Mouse (Mus musculus) CH12.LX (cell line): ENCODE results near the gene Il2rb. TPM values are rescaled to one million over a fixed set of nuclear protein-coding genes. Genes with fewer than 3 reads are reported as not detected.

Source experiments
- DNase-seq: peaks from one replicate; pipeline ENCODE4 v3.0.0-alpha.2; 2013; ENCODE audit errors: extremely low read depth
- H3K27ac ChIP-seq: 2 replicates; pipeline ENCODE4 v1.5.1; 2012; ENCODE audit warnings: low read depth, mild to moderate bottlenecking, control low read depth, moderate library complexity; ENCODE audit not compliant: insufficient read depth
- H3K27me3 ChIP-seq: replicated peaks from 2 replicates; pipeline ENCODE3; 2012; ENCODE audit warnings: inconsistent platforms
- H3K36me3 ChIP-seq, 2 experiments: replicated peaks in 1 of 2; 2 replicates each; pipeline versions ENCODE3 to v1.6.1; 2012; ENCODE audit warnings: inconsistent platforms in 1 of 2, low read length in 1 of 2, mild to moderate bottlenecking in 1 of 2, mixed read lengths in 1 of 2, moderate library complexity in 1 of 2; ENCODE audit not compliant: control insufficient read depth in 1 of 2, insufficient read depth in 1 of 2
- H3K4me1 ChIP-seq, 2 experiments: 2 replicates each; pipeline ENCODE4 v1.6.1; 2012; ENCODE audit warnings: inconsistent platforms in 1 of 2, moderate library complexity in 1 of 2; ENCODE audit not compliant: insufficient read depth in 2 of 2, control insufficient read depth in 1 of 2
- H3K4me2 ChIP-seq: 2 replicates; pipeline ENCODE4 v1.6.1; 2012; ENCODE audit warnings: low read depth, mild to moderate bottlenecking, control low read depth; ENCODE audit not compliant: poor library complexity, insufficient read depth, severe bottlenecking
- H3K4me3 ChIP-seq, 3 experiments: fragments of 150-350 bp in 1 of 3; sonication (generic) in 1 of 3; replicated peaks in 1 of 3; 2 replicates each; pipeline versions ENCODE3 to v1.5.1; 2011 to 2012; ENCODE audit warnings: low read depth in 2 of 3, low read length in 2 of 3, mild to moderate bottlenecking in 2 of 3, moderate library complexity in 2 of 3, control low read depth in 1 of 3, improper control_type of control experiment in 1 of 3, inconsistent platforms in 1 of 3, mixed read lengths in 1 of 3; ENCODE audit not compliant: poor library complexity in 1 of 3
- H3K79me2 ChIP-seq: replicated peaks from 2 replicates; pipeline ENCODE4 v1.6.1; 2012; ENCODE audit warnings: mild to moderate bottlenecking, moderate library complexity; ENCODE audit not compliant: control insufficient read depth, poor library complexity, insufficient read depth, severe bottlenecking; ENCODE audit errors: extremely low read depth
- H3K9ac ChIP-seq: 2 replicates; pipeline ENCODE4 v1.6.1; 2012; ENCODE audit warnings: low read depth, mild to moderate bottlenecking, control low read depth, moderate library complexity; ENCODE audit not compliant: insufficient read depth
- H3K9me3 ChIP-seq: replicated peaks from 2 replicates; pipeline ENCODE3; 2012; ENCODE audit warnings: low read length, inconsistent platforms, mixed read lengths
- BHLHE40 ChIP-seq: IDR thresholded peaks from 2 replicates; pipeline ENCODE4 v1.6.1; 2011; ENCODE audit warnings: mild to moderate bottlenecking, low read depth, low read length, improper control_type of control experiment
- CHD1 ChIP-seq: IDR thresholded peaks from 2 replicates; pipeline ENCODE4 v1.6.1; 2012; ENCODE audit warnings: low read depth, low read length, improper control_type of control experiment, inconsistent platforms
- CHD2 ChIP-seq: IDR thresholded peaks from 2 replicates; pipeline ENCODE4 v1.6.1; 2011; ENCODE audit warnings: low read length, improper control_type of control experiment
- ETS1 ChIP-seq: conservative IDR thresholded peaks from 2 replicates; pipeline ENCODE4 v1.6.1; 2012; ENCODE audit warnings: low read depth, mild to moderate bottlenecking, inconsistent platforms, low read length, improper control_type of control experiment, moderate library complexity
- GABPA ChIP-seq: IDR thresholded peaks from 2 replicates; pipeline ENCODE4 v1.6.1; 2012; ENCODE audit warnings: low read depth, low read length, improper control_type of control experiment, inconsistent platforms; ENCODE audit not compliant: insufficient replicate concordance
- IRF4 ChIP-seq: IDR thresholded peaks from 2 replicates; pipeline ENCODE4 v1.6.1; 2014; ENCODE audit warnings: low read depth, mild to moderate bottlenecking, inconsistent platforms, low read length, improper control_type of control experiment
- JUND ChIP-seq: conservative IDR thresholded peaks from 2 replicates; pipeline ENCODE4 v1.6.1; 2011; ENCODE audit warnings: low read depth, low read length, improper control_type of control experiment
- KAT2A ChIP-seq: IDR thresholded peaks from 2 replicates; pipeline ENCODE4 v1.6.1; 2012; ENCODE audit warnings: low read length, improper control_type of control experiment, inconsistent platforms; ENCODE audit not compliant: insufficient replicate concordance
- MAFK ChIP-seq: IDR thresholded peaks from 2 replicates; pipeline ENCODE4 v1.6.1; 2011; ENCODE audit warnings: low read length, improper control_type of control experiment; ENCODE audit not compliant: insufficient replicate concordance
- MAZ ChIP-seq: IDR thresholded peaks from 2 replicates; pipeline ENCODE4 v1.6.1; 2012; ENCODE audit warnings: low read depth, mild to moderate bottlenecking, inconsistent platforms, low read length, improper control_type of control experiment, moderate library complexity
- MXI1 ChIP-seq: IDR thresholded peaks from 2 replicates; pipeline ENCODE4 v1.6.1; 2011; ENCODE audit warnings: mild to moderate bottlenecking, low read depth, low read length, improper control_type of control experiment
- MYC ChIP-seq: IDR thresholded peaks from 2 replicates; pipeline ENCODE4 v1.6.1; 2011; ENCODE audit warnings: low read depth, mild to moderate bottlenecking, improper control_type of control experiment, low read length
- NELFE ChIP-seq: IDR thresholded peaks from 2 replicates; pipeline ENCODE4 v1.6.1; 2011; ENCODE audit warnings: low read depth, low read length, improper control_type of control experiment
- NRF1 ChIP-seq: IDR thresholded peaks from 2 replicates; pipeline ENCODE4 v1.6.1; 2014; ENCODE audit warnings: low read depth, mild to moderate bottlenecking, inconsistent platforms, low read length, improper control_type of control experiment, moderate library complexity
- PAX5 ChIP-seq: IDR thresholded peaks from 2 replicates; pipeline ENCODE4 v1.6.1; 2012; ENCODE audit warnings: low read length, inconsistent platforms, mixed read lengths
- POLR2A ChIP-seq: IDR thresholded peaks from 2 replicates; pipeline ENCODE4 v1.6.1; 2011; ENCODE audit warnings: low read depth, mild to moderate bottlenecking, improper control_type of control experiment, low read length
- POLR2AphosphoS2 ChIP-seq: IDR thresholded peaks from 2 replicates; pipeline ENCODE4 v1.6.1; 2011; ENCODE audit warnings: low read depth, low read length, improper control_type of control experiment
- SIN3A ChIP-seq: IDR thresholded peaks from 2 replicates; pipeline ENCODE4 v1.6.1; 2012; ENCODE audit warnings: low read length, improper control_type of control experiment, inconsistent platforms
- UBTF ChIP-seq: IDR thresholded peaks from 2 replicates; pipeline ENCODE4 v1.6.1; 2012; ENCODE audit warnings: low read depth, mild to moderate bottlenecking, inconsistent platforms, low read length, improper control_type of control experiment, moderate library complexity
- ZC3H11A ChIP-seq: IDR thresholded peaks from 2 replicates; pipeline ENCODE4 v1.6.1; 2012; ENCODE audit warnings: low read depth, mild to moderate bottlenecking, inconsistent platforms, low read length, improper control_type of control experiment
- ZMIZ1 ChIP-seq: IDR thresholded peaks from 2 replicates; pipeline ENCODE4 v1.6.1; 2012; ENCODE audit warnings: low read depth, mild to moderate bottlenecking, inconsistent platforms, low read length, improper control_type of control experiment
- dilution Hi-C: fragments of 300-500 bp; cut with MboI; formaldehyde crosslinking; loops from 2 replicates; pipeline ENCODE4 v1.14.3; 2020; ENCODE audit warnings: low sequenced_read_pairs; ENCODE audit not compliant: extremely low pct_unique_long_range_greater_than_20kb, extremely low pct_ligation_motif_present
- in situ Hi-C: fragments of 300-500 bp; cut with MboI; formaldehyde crosslinking; loops from 3 replicates; pipeline ENCODE4 v1.14.3; 2019; ENCODE audit warnings: low sequenced_read_pairs, low pct_ligation_motif_present, low pct_unique_long_range_greater_than_20kb, mixed read lengths
- polyA plus RNA-seq: library from polyadenylated mRNA; unstranded; fragments of >175 nt; gene quantifications from 2 replicates; pipeline ENCODE4 v1.2.1, GENCODE M21; 2012; ENCODE audit warnings: low read depth; ENCODE audit not compliant: insufficient read length
- total RNA-seq, 2 experiments: library from RNA; depleted of rRNA; stranded (reverse); fragments of 300-350 nt in 1 of 2; fragments of >200 nt in 1 of 2; gene quantifications; 2 replicates each; pipeline ENCODE4 v1.2.3; 2012 to 2014

The Il2rb gene
- total and polyA plus RNA-seq, 3 experiments = 31.2 to 60.0 (median 32.1) TPM

DNA sequence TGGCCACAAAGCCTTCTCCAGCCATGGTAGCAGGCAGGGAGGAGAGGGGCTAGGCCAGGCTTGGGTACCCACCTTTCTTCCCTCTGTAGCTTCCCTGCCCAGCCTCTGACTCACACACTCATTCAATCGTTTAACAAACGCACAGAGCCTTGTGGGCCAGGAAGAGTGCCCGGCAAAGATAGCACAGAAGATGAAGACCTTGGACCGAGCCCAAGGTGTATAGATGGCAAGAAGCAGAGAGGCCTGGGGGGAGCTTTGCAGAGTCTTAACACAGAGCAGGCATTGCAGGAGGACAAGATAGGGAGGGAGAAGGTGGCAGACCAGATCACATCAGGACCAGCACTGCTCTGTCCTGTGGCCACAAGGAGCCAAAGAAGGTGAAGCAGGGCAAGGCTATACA, 39.9 kb downstream of the Il2rb start:
- H3K79me2 ChIP-seq = no peaks in the 10 kb centered on the region
- no peak for DNase-seq
- no peaks in the 10 kb centered on the region for H3K36me3 ChIP-seq
- TF ChIP-seq UBTF (no peak), GABPA (no peak), MAFK (no peak), IRF4 (no peak), MXI1 (no peak), CHD2 (no peak), JUND (no peak)
- H3K4me1 ChIP-seq = peaks cover 29 to 38% of the 10 kb centered on the region in 2 experiments
- no peak overlapping the region for H3K4me3 ChIP-seq
- H3K27me3 ChIP-seq = no peaks in the 10 kb centered on the region
- in situ Hi-C loops (no loop called here), dilution Hi-C loops (no loop called here)
- H3K27ac ChIP-seq = no peak overlapping the region
- no peak overlapping the region for H3K4me2 ChIP-seq
- H3K9ac ChIP-seq = no peak overlapping the region
- peaks cover 3% of the 10 kb centered on the region for H3K9me3 ChIP-seq

GRCm38 (mm10) chr15:78452929-78453328, 42.1 kb downstream of the Il2rb start:
- TF ChIP-seq POLR2A = no peak
- no peak for TF ChIP-seq JUND
- TF ChIP-seq BHLHE40 = peak; percentile 71
- peak; percentile 46; the same call in 1 of the 2 replicates for TF ChIP-seq ETS1
- TF ChIP-seq MYC = 0 out of 2 replicates have a peak, but pooled peaks have one; percentile 47
- TF ChIP-seq, all 38 proteins: peak for 3
- dilution Hi-C loops (no loop called here), in situ Hi-C loops (no loop called here)
- no peak overlapping the region for H3K27ac ChIP-seq
- no peaks in the 10 kb centered on the region for H3K27me3 ChIP-seq
- H3K4me1 ChIP-seq = peaks cover 42 to 56% of the 10 kb centered on the region in 2 experiments
- no peak overlapping the region for H3K9ac ChIP-seq
- H3K4me3 ChIP-seq = peak overlapping the region in 1 of 3 experiments; percentile 44
- no peak overlapping the region for H3K4me2 ChIP-seq
- H3K79me2 ChIP-seq = no peaks in the 10 kb centered on the region
- no peaks in the 10 kb centered on the region for H3K36me3 ChIP-seq
- peaks cover 3% of the 10 kb centered on the region for H3K9me3 ChIP-seq
- peak; percentile 61 for DNase-seq

GRCm38 (mm10) chr15:78451201-78451600, 43.9 kb downstream of the Il2rb start:
- no peak for DNase-seq
- in situ Hi-C loops (no loop called here), dilution Hi-C loops (no loop called here)
- Histone ChIP-seq H3K27ac (no peak overlapping the region), H3K27me3 (no peaks in the 10 kb centered on the region), H3K36me3 (no peaks in the 10 kb centered on the region), H3K4me3 (no peak overlapping the region), H3K9ac (no peak overlapping the region), H3K4me2 (no peak overlapping the region), H3K9me3 (peaks cover 3% of the 10 kb centered on the region), H3K4me1 (peaks cover 42 to 64% of the 10 kb centered on the region in 2 experiments), H3K79me2 (no peaks in the 10 kb centered on the region)
- no peak for TF ChIP-seq ZC3H11A
- no peak for TF ChIP-seq ETS1
- no peak for TF ChIP-seq ZMIZ1
- TF ChIP-seq POLR2AphosphoS2 = no peak
- no peak for TF ChIP-seq NRF1
- no peak for TF ChIP-seq KAT2A
- TF ChIP-seq IRF4 = no peak
- TF ChIP-seq SIN3A = no peak
- TF ChIP-seq MXI1 = no peak
- TF ChIP-seq CHD1 = no peak
- no peak for TF ChIP-seq UBTF
- TF ChIP-seq MAZ = no peak
- no peak for TF ChIP-seq BHLHE40
- TF ChIP-seq PAX5 = no peak
- TF ChIP-seq MAFK = no peak
- TF ChIP-seq NELFE = no peak
